Mouse (Mus musculus) liver, postnatal 0 days (tissue): ENCODE results near the gene Acbd7. TPM values are rescaled to one million over a fixed set of nuclear protein-coding genes. Genes with fewer than 3 reads are reported as not detected.

Source experiments
- ATAC-seq: fragments of 200-750 bp; cut with Nextera tagmentation; 2 replicates; pipeline ENCODE4 v1.8.0; 2017; ENCODE audit warnings: mild to moderate bottlenecking, moderate library complexity
- DNase-seq: peaks from one replicate; pipeline ENCODE4 v3.0.0-alpha.2; 2016
- H3K27ac ChIP-seq: fragments of 300-500 bp; sonication (generic); 2 replicates; pipeline ENCODE4 v1.5.1; 2014; ENCODE audit warnings: antibody characterized with exemption, moderate library complexity, mild to moderate bottlenecking, low read depth
- H3K27me3 ChIP-seq: fragments of 300-500 bp; sonication (generic); 2 replicates; pipeline ENCODE4 v1.6.1; 2014; ENCODE audit warnings: low read length, control low read depth, mixed read lengths; ENCODE audit not compliant: insufficient read depth
- H3K36me3 ChIP-seq: fragments of 300-500 bp; sonication (generic); replicated peaks from 2 replicates; pipeline ENCODE4 v1.6.1; 2014; ENCODE audit warnings: mild to moderate bottlenecking, control low read depth, low read length, moderate library complexity, mixed read lengths; ENCODE audit not compliant: insufficient read depth
- H3K4me1 ChIP-seq: fragments of 300-500 bp; sonication (generic); 2 replicates; pipeline ENCODE4 v1.6.1; 2014; ENCODE audit warnings: antibody characterized with exemption, mild to moderate bottlenecking, control low read depth; ENCODE audit not compliant: insufficient read depth
- H3K4me2 ChIP-seq: fragments of 300-500 bp; sonication (generic); 2 replicates; pipeline ENCODE4 v1.6.1; 2014; ENCODE audit warnings: low read depth, mild to moderate bottlenecking, low read length, moderate library complexity, mixed read lengths
- H3K4me3 ChIP-seq: fragments of 300-500 bp; sonication (generic); 2 replicates; pipeline ENCODE4 v1.5.1; 2014; ENCODE audit warnings: low read depth, low read length
- H3K9ac ChIP-seq: fragments of 300-500 bp; sonication (generic); replicated peaks from 2 replicates; pipeline ENCODE4 v1.6.1; 2014; ENCODE audit warnings: mild to moderate bottlenecking, moderate library complexity
- H3K9me3 ChIP-seq: fragments of 300-500 bp; sonication (generic); 2 replicates; pipeline ENCODE4 v1.6.1; 2016; ENCODE audit warnings: mild to moderate bottlenecking, control low read depth, low read length, mixed read lengths
- CTCF ChIP-seq: sonication (generic); IDR thresholded peaks from 2 replicates; pipeline ENCODE4 v1.5.1; 2016; ENCODE audit warnings: antibody characterized with exemption, low read depth
- EP300 ChIP-seq: IDR thresholded peaks from 2 replicates; pipeline ENCODE4 v1.6.1; 2016; ENCODE audit warnings: antibody characterized with exemption, low read depth, mild to moderate bottlenecking
- WGBS: fragments of 180-500 bp; shearing (Covaris S2); extraction: QIAGEN DNeasy Blood & Tissue Kit; methylation state at CpG from one replicate; pipeline ENCODE4 v1.1.7; 2014; ENCODE audit not compliant: insufficient replicate concordance; 5-methylcytosine and 5-hydroxymethylcytosine counted together
- polyA plus RNA-seq: library from polyadenylated mRNA; unstranded; fragments of >200 nt; fragmentation: Nextera tagmentation; extraction: Ambion mirVana; gene quantifications from 2 replicates; pipeline ENCODE4 v1.2.1, GENCODE M21; 2015

Acbd7 gene
- 0.29 TPM in 1 of 2 replicates, not detected in the other for polyA plus RNA-seq

DNA sequence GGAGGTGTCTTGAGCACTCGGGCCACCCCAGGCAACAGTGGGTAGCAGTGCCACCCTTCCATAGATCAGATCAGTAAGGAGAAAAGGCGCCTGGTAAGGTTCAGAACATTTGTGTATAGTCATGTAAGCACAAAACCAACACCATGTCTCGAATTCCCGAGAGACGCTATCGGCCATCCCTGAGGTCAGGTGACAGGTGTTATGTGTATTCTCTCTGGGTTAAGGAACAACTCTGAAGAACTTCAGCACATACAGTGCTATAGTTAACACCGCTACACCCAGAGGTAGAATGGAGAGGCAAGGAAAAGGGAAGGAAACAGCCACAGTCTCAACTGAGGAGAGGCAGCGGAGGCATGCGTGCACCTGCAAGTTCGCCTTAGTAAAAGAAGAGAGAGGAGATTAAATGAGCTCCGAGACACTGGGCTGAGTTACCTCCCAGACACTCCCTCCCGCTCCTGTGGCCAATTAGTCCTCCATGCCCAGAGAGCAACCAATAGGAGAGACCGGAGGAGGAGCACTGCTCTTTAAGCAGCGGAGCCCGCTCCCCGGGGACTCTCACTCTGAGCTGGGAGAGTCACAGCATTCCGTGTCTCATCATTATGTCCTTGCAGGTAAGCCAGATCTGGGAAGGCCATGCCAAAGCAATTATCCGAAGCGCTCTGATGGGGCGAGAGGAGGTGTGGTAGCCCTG is at the start of gene Acbd7:
TSS of gene Acbd7 (plus strand) at position 558 of the 691 bp plus-strand sequence.
- H3K27ac ChIP-seq, result 0 out of 2 replicates have a peak within 1 kb of the TSS, but pooled peaks have one; percentile 5
- WGBS, result 5% methylated on average over 20 of the region's 20 CpGs

GRCm38 (mm10) chr2:3286243-3286642 is 49.7 kb upstream of the Acbd7 start:
- no peaks in the 10 kb centered on the region for H3K36me3 ChIP-seq
- no peak overlapping the region for H3K27ac ChIP-seq
- H3K9ac ChIP-seq, result no peak overlapping the region
- TF ChIP-seq EP300 (no peak), CTCF (no peak)
- no peaks in the 10 kb centered on the region for H3K27me3 ChIP-seq
- no peak overlapping the region for H3K4me3 ChIP-seq
- H3K4me1 ChIP-seq, result peaks cover 14% of the 10 kb centered on the region
- WGBS, result 58% methylated on average over 2 of the region's 2 CpGs
- no peaks in the 10 kb centered on the region for H3K9me3 ChIP-seq
- ATAC-seq (no peak), DNase-seq (no peak)
- no peak overlapping the region; the same call in 1 of the 2 replicates for H3K4me2 ChIP-seq

More for the DNA sequence above, at the start of gene Acbd7:
- ATAC-seq (peak; percentile 41), DNase-seq (peak; percentile 72)
- Histone ChIP-seq H3K4me3 (peak within 1 kb of the TSS; percentile 42), H3K9me3 (no peaks in the 10 kb centered on the region), H3K4me1 (peaks cover 20% of the 10 kb centered on the region), H3K36me3 (no peaks in the 10 kb centered on the region), H3K4me2 (peak within 1 kb of the TSS; percentile 82), H3K27me3 (0 out of 2 replicates have a peak, but pooled peaks cover 3% of the 10 kb centered on the region), H3K9ac (peak within 1 kb of the TSS; percentile 55)
- TF ChIP-seq EP300 (no peak), CTCF (no peak)

GRCm38 (mm10) chr2:3289581-3289980 is 46.4 kb upstream of the Acbd7 start:
- Histone ChIP-seq H3K27ac (no peak overlapping the region), H3K4me1 (peaks cover 8% of the 10 kb centered on the region; the same call in 1 of the 2 replicates), H3K9me3 (no peaks in the 10 kb centered on the region), H3K27me3 (no peaks in the 10 kb centered on the region), H3K36me3 (no peaks in the 10 kb centered on the region), H3K4me2 (no peak overlapping the region), H3K9ac (no peak overlapping the region), H3K4me3 (no peak overlapping the region)
- WGBS, result 64% methylated on average over 1 of the region's 1 CpGs
- TF ChIP-seq CTCF, result no peak
- DNase-seq (no peak), ATAC-seq (no peak)

GRCm38 (mm10) chr2:3292170-3292569 is 43.8 kb upstream of the Acbd7 start:
- WGBS, result 43% methylated on average over 1 of the region's 1 CpGs
- H3K4me2 ChIP-seq, result no peak overlapping the region
- ATAC-seq (no peak), DNase-seq (no peak)
- H3K27me3 ChIP-seq, result no peaks in the 10 kb centered on the region
- no peaks in the 10 kb centered on the region for H3K9me3 ChIP-seq
- H3K36me3 ChIP-seq, result no peaks in the 10 kb centered on the region
- H3K4me3 ChIP-seq, result no peak overlapping the region
- H3K9ac ChIP-seq, result no peak overlapping the region
- TF ChIP-seq CTCF (no peak), EP300 (no peak)
- H3K27ac ChIP-seq, result no peak overlapping the region
- H3K4me1 ChIP-seq, result peaks cover 14% of the 10 kb centered on the region; the same call in 1 of the 2 replicates

DNA sequence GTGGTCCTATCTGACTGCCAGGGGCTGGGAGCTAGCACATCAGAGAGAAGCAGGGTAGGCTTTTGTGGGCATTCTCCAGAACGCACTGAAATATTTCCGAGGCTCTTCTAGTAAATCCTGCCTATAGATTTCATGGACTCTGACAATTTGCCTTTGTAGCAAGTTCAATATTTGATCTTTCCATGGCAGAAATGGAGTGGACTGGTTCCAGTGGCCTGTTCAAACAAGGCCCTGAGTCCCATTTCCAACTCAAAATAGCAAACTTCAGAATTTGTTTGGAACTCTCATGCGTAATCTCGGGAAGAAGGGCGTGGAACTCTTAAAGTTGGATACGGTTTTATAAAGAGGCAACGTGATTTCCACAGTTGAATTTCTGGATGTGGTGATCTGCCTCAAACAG is 40.1 kb upstream of the Acbd7 start:
- no peak overlapping the region for H3K9ac ChIP-seq
- H3K4me1 ChIP-seq, result peaks cover 17% of the 10 kb centered on the region; the same call in 1 of the 2 replicates
- no peak overlapping the region for H3K4me2 ChIP-seq
- TF ChIP-seq EP300 (no peak), CTCF (no peak)
- no peak for ATAC-seq
- no peak for DNase-seq
- no peak overlapping the region for H3K4me3 ChIP-seq
- no peak overlapping the region; the same call in 1 of the 2 replicates for H3K27ac ChIP-seq
- no peaks in the 10 kb centered on the region for H3K36me3 ChIP-seq
- H3K9me3 ChIP-seq, result no peaks in the 10 kb centered on the region
- 56% methylated on average over 7 of the region's 7 CpGs for WGBS
- H3K27me3 ChIP-seq, result no peaks in the 10 kb centered on the region

DNA sequence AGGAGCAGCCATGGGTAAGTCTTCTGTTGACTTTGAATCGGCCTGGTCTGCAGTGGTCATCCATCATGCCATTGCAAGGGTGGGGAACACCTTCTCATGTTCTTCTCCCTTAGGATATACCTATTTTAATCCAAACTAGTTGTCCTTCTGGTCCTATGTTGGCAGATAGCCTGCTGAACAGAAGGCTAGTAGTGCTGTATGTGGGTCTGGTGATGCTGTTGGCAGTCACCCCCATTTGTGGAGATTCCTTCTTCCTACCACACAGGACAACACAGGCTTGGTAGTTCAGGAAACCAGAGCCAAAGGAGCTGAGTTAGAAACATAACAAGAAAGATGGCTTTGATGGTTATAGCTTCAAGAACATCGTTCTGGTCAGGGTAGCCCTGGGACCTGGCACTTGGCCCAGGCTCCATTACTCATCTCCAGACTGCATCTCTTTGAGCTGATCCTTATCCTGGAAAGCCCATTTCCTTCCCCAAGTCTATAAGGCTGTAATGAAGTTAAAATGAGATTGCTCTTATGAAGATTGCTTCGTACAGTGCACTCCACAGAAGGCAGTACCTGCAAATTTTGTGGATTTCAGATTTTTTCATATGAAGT is 30.4 kb upstream of the Acbd7 start:
- Histone ChIP-seq H3K36me3 (no peaks in the 10 kb centered on the region; the same call in 1 of the 2 replicates), H3K27me3 (no peaks in the 10 kb centered on the region), H3K4me3 (no peak overlapping the region), H3K4me2 (no peak overlapping the region), H3K27ac (no peak overlapping the region), H3K9ac (no peak overlapping the region), H3K9me3 (no peaks in the 10 kb centered on the region), H3K4me1 (no peaks in the 10 kb centered on the region)
- DNase-seq (no peak), ATAC-seq (no peak)
- WGBS, result 80% methylated on average over 3 of the region's 3 CpGs
- TF ChIP-seq EP300 (no peak), CTCF (no peak)
